Mouse (Mus musculus): Measurements from ENCODE around the gene Srgn.
"Not testable (repeated sequence)": the region's sequence is repeated elsewhere in the genome, so short reads cannot be mapped to it uniquely, and the experiment has no call there.

Gene Srgn

DNA sequence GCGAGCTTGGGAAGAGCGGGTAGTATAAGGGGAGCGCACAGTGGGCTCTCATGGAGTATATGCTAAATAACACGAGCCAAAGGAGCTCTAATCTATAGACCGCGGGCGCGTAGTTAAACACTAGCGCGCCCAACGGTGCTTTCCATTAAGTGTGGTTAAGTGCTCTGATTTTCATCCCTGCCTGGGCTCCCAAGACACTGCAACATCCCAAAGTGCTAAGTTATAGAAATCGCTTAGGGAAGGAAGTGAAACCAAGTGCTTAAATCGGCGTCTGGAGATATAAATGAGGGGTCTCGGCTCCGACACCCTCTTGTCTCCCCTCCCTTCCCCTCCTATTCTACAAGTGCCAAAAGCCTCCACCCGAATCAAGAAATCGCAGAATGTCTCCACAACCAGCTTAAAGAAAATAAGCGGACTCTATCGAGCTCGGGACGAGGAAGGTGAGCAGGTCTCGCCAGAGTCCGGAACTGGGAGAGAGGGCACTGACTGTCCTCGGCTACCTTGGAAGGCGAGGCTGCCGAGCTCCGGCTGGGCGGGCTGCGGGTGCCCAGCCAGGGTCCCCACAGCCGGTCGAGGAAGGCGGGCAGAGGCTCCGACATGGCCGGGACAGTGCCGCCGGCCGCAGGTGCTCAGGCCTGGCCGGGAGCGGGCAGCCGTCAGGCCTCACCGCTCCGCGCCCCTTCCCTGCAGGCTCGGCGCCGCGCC is 41.2 kb downstream of the Srgn start:
- no peak for DNase-seq (ENCODE audit: low spot score in 2 of 2)

GRCm38 (mm10) chr10:62481108-62481852 is 46.0 kb downstream of the Srgn start:
- no peak for DNase-seq (ENCODE audit: low spot score in 2 of 2)

DNA sequence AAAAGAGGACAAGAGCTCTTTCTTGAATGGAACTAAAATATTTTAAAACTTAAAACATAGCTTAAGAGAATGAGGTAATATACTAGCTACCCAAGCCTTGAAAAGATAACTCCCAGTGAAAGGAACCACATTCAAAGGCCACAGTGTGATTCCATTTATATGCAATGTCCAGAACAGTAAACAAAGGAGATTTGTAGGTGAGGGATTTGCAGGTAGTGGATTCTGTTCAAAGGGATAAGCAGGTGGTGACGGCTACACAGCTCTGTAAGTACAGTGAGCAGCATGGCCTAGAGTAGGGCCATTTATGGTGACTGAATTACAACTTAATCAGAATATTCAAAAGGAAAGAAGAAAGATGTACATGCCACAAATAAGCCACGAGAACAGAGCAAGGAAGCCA is 50.3 kb downstream of the Srgn start:
- no peak for DNase-seq (ENCODE audit: low spot score in 2 of 2)

GRCm38 (mm10) chr10:62474944-62475343 is 52.3 kb downstream of the Srgn start:
- DNase-seq (ENCODE audit: low spot score in 2 of 2) = no peak

- DNase-seq (ENCODE audit: low spot score in 2 of 2) = no peak
Measured at GRCm38 (mm10) chr10:62471105-62471504, 56.1 kb downstream of the Srgn start.

GRCm38 (mm10) chr10:62469736-62470135 is 57.5 kb downstream of the Srgn start:
- no peak for DNase-seq (ENCODE audit: low spot score in 2 of 2)

DNA sequence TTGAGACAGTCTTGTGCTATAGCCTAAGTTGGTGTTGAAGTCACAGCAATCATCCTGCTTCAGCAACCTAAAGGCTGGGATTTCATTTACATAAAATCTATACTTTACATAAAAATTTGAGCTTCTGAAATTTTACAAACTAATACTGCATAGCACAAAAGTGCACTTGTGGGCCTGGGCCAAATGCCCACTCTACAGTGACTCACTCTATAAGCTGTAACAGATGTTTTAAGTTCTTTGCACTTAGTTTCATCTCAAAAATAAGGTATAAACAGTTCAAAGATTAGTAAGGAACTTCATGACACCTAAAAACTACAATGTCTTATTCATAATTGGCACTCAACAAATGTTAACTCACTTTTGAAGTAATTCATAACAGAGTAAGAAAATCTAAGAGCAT is 65.9 kb downstream of the Srgn start:
- no peak for DNase-seq (ENCODE audit: low spot score in 2 of 2)

DNA sequence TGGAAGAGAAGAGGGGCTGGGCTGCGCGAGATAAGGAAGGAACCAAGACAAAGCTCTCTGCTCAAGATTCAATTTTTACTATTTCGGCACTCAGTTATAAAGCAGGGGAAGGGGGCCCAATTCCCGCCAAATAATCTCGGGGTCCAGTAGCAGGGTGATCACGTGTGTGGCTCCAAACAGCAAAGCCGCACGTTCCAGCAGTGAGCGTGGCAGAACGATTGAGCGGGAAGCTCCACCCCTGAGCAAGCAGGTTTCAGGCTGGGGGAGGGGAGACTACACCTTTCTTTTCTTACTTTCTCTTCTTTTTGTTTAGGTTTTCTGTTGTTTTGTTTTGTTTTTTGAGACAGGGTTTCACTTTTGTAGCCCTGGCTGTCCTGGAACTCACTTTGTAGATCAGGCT is 75.2 kb downstream of the Srgn start:
- DNase-seq (ENCODE audit: low spot score in 2 of 2) = not testable (repeated sequence)

DNA sequence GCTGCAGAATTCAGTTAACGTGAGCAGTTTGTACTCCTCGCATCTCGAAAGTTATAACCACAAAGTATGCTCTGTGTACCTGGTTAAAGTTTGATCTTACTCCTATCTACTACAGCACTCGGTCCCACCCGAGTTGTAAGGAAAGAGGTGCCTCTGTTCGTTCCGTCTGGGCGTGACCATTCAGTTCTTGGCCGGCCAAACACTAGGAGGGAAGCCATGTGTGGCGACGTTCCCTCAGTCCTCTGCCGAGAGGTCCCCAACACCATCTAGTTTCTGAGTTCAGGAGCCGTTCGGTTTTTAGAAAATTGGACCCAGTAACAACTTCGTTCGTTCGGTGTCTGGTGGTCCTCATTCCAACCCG is 77.0 kb downstream of the Srgn start:
- DNase-seq (ENCODE audit: low spot score in 2 of 2) = no peak

DNA sequence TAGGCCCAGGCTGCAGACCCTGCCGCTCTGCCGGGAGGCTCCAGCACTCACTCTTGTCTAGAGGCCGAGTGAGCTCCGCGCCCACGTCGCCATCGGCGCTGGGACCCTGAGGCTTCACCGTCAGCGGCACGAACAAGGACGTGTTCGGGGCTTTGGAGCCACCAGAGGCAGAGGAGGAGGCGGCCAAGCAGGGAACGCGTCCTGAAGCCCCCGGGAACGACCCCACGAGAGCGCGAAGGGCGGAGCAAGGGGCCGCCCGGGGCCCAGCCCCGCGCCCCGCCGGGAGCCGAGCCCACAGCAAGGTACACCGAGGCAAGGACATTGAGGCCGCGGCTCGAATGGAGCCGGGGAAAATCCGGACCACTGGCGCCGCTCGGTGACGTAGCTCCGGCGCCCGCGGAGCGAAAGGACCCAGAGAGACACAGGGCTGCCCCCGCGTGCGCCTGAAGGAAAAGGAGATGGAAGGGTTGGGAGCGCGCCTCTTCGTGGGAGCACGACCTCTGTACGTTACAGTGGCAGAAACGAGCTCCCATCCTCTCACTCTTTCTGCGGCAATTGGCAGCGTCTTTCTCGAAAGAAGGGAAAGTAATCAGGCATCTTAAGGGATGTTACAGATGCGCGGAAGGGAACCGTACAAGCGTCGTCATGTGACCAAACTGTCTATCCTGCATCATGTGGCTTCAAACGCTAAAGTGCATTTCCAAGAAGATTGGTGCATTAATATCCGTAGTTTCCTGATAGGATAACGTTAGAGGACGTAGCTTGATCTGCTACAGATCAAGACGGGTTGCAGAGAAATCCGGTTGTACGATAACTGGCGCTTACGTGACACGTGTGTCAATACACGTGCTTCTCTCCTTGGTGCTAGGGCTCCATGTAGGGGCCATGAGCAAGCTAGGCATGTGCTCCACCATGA is 77.6 kb downstream of the Srgn start, which contains the start of the genes 4930507D05Rik and Supv3l1:
Gene 4930507D05Rik, plus strand, starts transcription at position 126 of the 916 bp plus-strand sequence.
Gene Supv3l1, minus strand, starts transcription at position 375 of the 916 bp plus-strand sequence.
- peak; percentile 87 to 89 for DNase-seq (ENCODE audit: low spot score in 2 of 2)
